Mouse (Mus musculus): ENCODE results near the gene Gm5916.

Gm5916 gene

GRCm38 (mm10) chr9:36128679-36129078 is at the start of gene Gm5916:
TSS of gene Gm5916 (minus strand) at chr9:36128779.
- DNase-seq (ENCODE audit: low spot score): no peak
